29 mouse cellular contexts compared by ENCODE assay signal in genomic region chr5:107492471-107492870, GRCm38 (mm10). TPM values are rescaled to one million over a fixed set of nuclear protein-coding genes. Genes with fewer than 3 reads are reported as not detected.
DNase-seq lines count a peak whose midpoint lies in the region; ATAC-seq and TF ChIP-seq lines count a peak whose summit lies in the region.
"Had no signal": no experiment of that assay in that cellular context is flagged by ENCODE, and none has a peak within 500 bp of the region (broad histone marks: within the 10 kb centered on the region; RNA-seq: fewer than 3 reads in every experiment).

No protein-coding gene starts in this region.

- H3K9ac ChIP-seq in hindbrain, postnatal 0 days (replicated peaks; ENCODE audit: low read length) = no peak overlapping the region
- H3K9ac ChIP-seq: embryonic facial prominence, embryonic 13.5 days; embryonic facial prominence, embryonic 15.5 days; forebrain, embryonic 12.5 days had no signal

- H3K27ac ChIP-seq in gastrocnemius, adult 2 months = no peak overlapping the region
- H3K27ac ChIP-seq in hindbrain, postnatal 0 days = no peak overlapping the region
- H3K27ac ChIP-seq: embryonic facial prominence, embryonic 13.5 days; embryonic facial prominence, embryonic 15.5 days; forebrain, embryonic 10.5 days; forebrain, embryonic 12.5 days had no signal

- peak; percentile 98 for ATAC-seq in granulocyte monocyte progenitor cell, adult 5-6 weeks (replicated peaks; ENCODE audit: poor library complexity, severe bottlenecking)
- peak; percentile 93 for ATAC-seq in megakaryocyte progenitor cell, adult 5-6 weeks (replicated peaks; ENCODE audit: poor library complexity)
- no peak for ATAC-seq in hindbrain, postnatal 0 days
- ATAC-seq: activated CD4-positive, CD25-positive, alpha-beta regulatory T cell, adult 4 months; forebrain, embryonic 14.5 days; forebrain, embryonic 16.5 days; Patski had no signal

- intact Hi-C loops in gastrocnemius, adult 2 months (cut with DNase I) = no loop called here

- TF ChIP-seq CTCF in gastrocnemius, adult 2 months (IDR thresholded peaks at IDR 0.05) = no peak
- TF ChIP-seq CTCF in hindbrain, postnatal 0 days (IDR thresholded peaks at IDR 0.05; ENCODE audit: low read depth) = no peak

- no peaks in the 10 kb centered on the region for H3K27me3 ChIP-seq in hindbrain, postnatal 0 days (ENCODE audit: insufficient read depth, low read length)
- H3K27me3 ChIP-seq: embryonic facial prominence, embryonic 13.5 days; embryonic facial prominence, embryonic 15.5 days; forebrain, embryonic 12.5 days; Patski had no signal

- no peaks in the 10 kb centered on the region for H3K9me3 ChIP-seq in hindbrain, postnatal 0 days (ENCODE audit: low read length)
- H3K9me3 ChIP-seq: embryonic facial prominence, embryonic 15.5 days; forebrain, embryonic 10.5 days; forebrain, embryonic 12.5 days had no signal

- no peaks in the 10 kb centered on the region for H3K4me1 ChIP-seq in hindbrain, postnatal 0 days (ENCODE audit: insufficient read depth, low read length)

- H3K4me3 ChIP-seq in gastrocnemius, adult 2 months = no peak overlapping the region
- no peak overlapping the region for H3K4me3 ChIP-seq in hindbrain, postnatal 0 days (ENCODE audit: low read length)
- H3K4me3 ChIP-seq: embryonic facial prominence, embryonic 13.5 days; embryonic facial prominence, embryonic 15.5 days; erythroblast, embryonic 14.5 days; forebrain, embryonic 10.5 days; forebrain, embryonic 12.5 days had no signal

- H3K36me3 ChIP-seq in hindbrain, postnatal 0 days (ENCODE audit: insufficient read depth, low read length) = no peaks in the 10 kb centered on the region
- H3K36me3 ChIP-seq: forebrain, embryonic 12.5 days had no signal

- H3K4me2 ChIP-seq in hindbrain, postnatal 0 days (ENCODE audit: low read depth, low read length) = no peak overlapping the region
- H3K4me2 ChIP-seq: embryonic facial prominence, embryonic 13.5 days; embryonic facial prominence, embryonic 15.5 days; forebrain, embryonic 12.5 days had no signal

- WGBS in hindbrain, postnatal 0 days = 96% methylated on average over 2 of the region's 2 CpGs

- DNase-seq in 416B (ENCODE audit: low read depth) = peak; percentile 60
- DNase-seq in gastrocnemius, adult 2 months = no peak
- no peak for DNase-seq in hindbrain, postnatal 0 days (ENCODE audit: low spot score)
- DNase-seq in retina, embryonic 14.5 days (ENCODE audit: low spot score) = no peak
- DNase-seq: adrenal gland, adult 8-10 months; adrenal gland, postnatal 14 days; adrenal gland, postnatal 36 days; cerebellum, adult 11-12 months; cerebellum, adult 2 months; cerebellum, adult 9-11 months; cerebellum, postnatal 14 days; cerebellum, postnatal 36 days; embryo, embryonic 11 days had no signal

RNA-seq across cellular contexts. Expression of gene Gm42669, which starts 14.9 kb away (rescaled TPM):
- total RNA-seq in granulocyte monocyte progenitor cell, adult 5-6 weeks (2014; fragmentation: Nextera tagmentation) = 0.24 TPM in 1 of 2 replicates, not detected in the other
- 0.21 TPM in 1 of 2 replicates, not detected in the other for total RNA-seq in granulocyte monocyte progenitor cell, adult 5-6 weeks (2017)
- 0.15 TPM in 1 of 2 replicates, not detected in the other for total RNA-seq in megakaryocyte progenitor cell, adult 5-6 weeks (2015)
- 0.07 and 0.62 TPM in 2 replicates for total RNA-seq in megakaryocyte progenitor cell, adult 5-6 weeks (2017)
- under 1 TPM in 1 of 2 experiments, not detected in 1; 0.08 TPM for total RNA-seq in gastrocnemius, adult 2 months (2021)
- total RNA-seq in hindbrain, postnatal 0 days (2014; rRNA removed) = 0.16 and 0.32 TPM in 2 replicates
- 0.43 and 0.64 TPM in 2 replicates for polyA plus RNA-seq in hindbrain, postnatal 0 days (2015; fragmentation: Nextera tagmentation; extraction: Ambion mirVana)
- total RNA-seq: adrenal gland, adult 18-20 months; adrenal gland, postnatal 14 days; adrenal gland, postnatal 36 days had no signal

RNA-seq across cellular contexts. Expression of gene 1700028K03Rik, which starts 42.0 kb away (rescaled TPM):
- not detected in 2 replicates for total RNA-seq in granulocyte monocyte progenitor cell, adult 5-6 weeks (2014; fragmentation: Nextera tagmentation)
- not detected in 2 replicates for total RNA-seq in granulocyte monocyte progenitor cell, adult 5-6 weeks (2017)
- total RNA-seq in megakaryocyte progenitor cell, adult 5-6 weeks (2015) = 0.02 TPM in 1 of 2 replicates, not detected in the other
- not detected in 2 replicates for total RNA-seq in megakaryocyte progenitor cell, adult 5-6 weeks (2017)
- total RNA-seq in gastrocnemius, adult 2 months (2021) = under 1 TPM in 1 of 2 experiments, not detected in 1; 0.11 TPM
- total RNA-seq in hindbrain, postnatal 0 days (2014; rRNA removed) = 0.10 and 0.18 TPM in 2 replicates
- 0.25 and 0.34 TPM in 2 replicates for polyA plus RNA-seq in hindbrain, postnatal 0 days (2015; fragmentation: Nextera tagmentation; extraction: Ambion mirVana)
- total RNA-seq: adrenal gland, adult 18-20 months; adrenal gland, postnatal 14 days; common myeloid progenitor, adult 5-6 weeks; MEL had no signal
- polyA plus RNA-seq: C2C12; embryonic facial prominence, embryonic 11.5 days; erythroblast, embryonic 14.5 days had no signal

RNA-seq across cellular contexts. Expression of gene Btbd8, which starts 54.7 kb away (rescaled TPM):
- total RNA-seq in granulocyte monocyte progenitor cell, adult 5-6 weeks (2014; fragmentation: Nextera tagmentation) = 7.4 and 9.3 TPM in 2 replicates
- total RNA-seq in granulocyte monocyte progenitor cell, adult 5-6 weeks (2017) = 12.6 and 14.4 TPM in 2 replicates
- 4.4 and 6.7 TPM in 2 replicates for total RNA-seq in megakaryocyte progenitor cell, adult 5-6 weeks (2015)
- total RNA-seq in megakaryocyte progenitor cell, adult 5-6 weeks (2017) = 5.5 and 6.1 TPM in 2 replicates
- total RNA-seq in gastrocnemius, adult 2 months (2021) = 1 to 10 TPM; 5.5 to 8.5 TPM
- total RNA-seq in hindbrain, postnatal 0 days (2014; rRNA removed) = 26.5 and 28.8 TPM in 2 replicates
- 22.4 and 23.0 TPM in 2 replicates for polyA plus RNA-seq in hindbrain, postnatal 0 days (2015; fragmentation: Nextera tagmentation; extraction: Ambion mirVana)
